Mouse (Mus musculus): ENCODE results near the gene Calml4. TPM values are rescaled to one million over a fixed set of nuclear protein-coding genes. Genes with fewer than 3 reads are reported as not detected.
"Not testable (repeated sequence)": the region's sequence is repeated elsewhere in the genome, so short reads cannot be mapped to it uniquely, and the experiment has no call there.

Gene Calml4
- total RNA-seq (2021) = 1 to 10 TPM; 1.1 to 1.4 TPM

GRCm38 (mm10) chr9:62857719-62858261, at the start of gene Calml4:
Calml4 (plus strand) TSS chr9:62858080.
- intact Hi-C loops (cut with DNase I) = no loop called here
- DNase-seq = peak; percentile 72 to 73

- no peak for DNase-seq
- intact Hi-C loops (cut with DNase I) = loop anchor here (10.0 kb wide), 1 partner anchor 565 kb away; the partner anchor contains the start of gene Map2k5
Observed at GRCm38 (mm10) chr9:62810095-62810494, 47.8 kb upstream of the Calml4 start.

DNA sequence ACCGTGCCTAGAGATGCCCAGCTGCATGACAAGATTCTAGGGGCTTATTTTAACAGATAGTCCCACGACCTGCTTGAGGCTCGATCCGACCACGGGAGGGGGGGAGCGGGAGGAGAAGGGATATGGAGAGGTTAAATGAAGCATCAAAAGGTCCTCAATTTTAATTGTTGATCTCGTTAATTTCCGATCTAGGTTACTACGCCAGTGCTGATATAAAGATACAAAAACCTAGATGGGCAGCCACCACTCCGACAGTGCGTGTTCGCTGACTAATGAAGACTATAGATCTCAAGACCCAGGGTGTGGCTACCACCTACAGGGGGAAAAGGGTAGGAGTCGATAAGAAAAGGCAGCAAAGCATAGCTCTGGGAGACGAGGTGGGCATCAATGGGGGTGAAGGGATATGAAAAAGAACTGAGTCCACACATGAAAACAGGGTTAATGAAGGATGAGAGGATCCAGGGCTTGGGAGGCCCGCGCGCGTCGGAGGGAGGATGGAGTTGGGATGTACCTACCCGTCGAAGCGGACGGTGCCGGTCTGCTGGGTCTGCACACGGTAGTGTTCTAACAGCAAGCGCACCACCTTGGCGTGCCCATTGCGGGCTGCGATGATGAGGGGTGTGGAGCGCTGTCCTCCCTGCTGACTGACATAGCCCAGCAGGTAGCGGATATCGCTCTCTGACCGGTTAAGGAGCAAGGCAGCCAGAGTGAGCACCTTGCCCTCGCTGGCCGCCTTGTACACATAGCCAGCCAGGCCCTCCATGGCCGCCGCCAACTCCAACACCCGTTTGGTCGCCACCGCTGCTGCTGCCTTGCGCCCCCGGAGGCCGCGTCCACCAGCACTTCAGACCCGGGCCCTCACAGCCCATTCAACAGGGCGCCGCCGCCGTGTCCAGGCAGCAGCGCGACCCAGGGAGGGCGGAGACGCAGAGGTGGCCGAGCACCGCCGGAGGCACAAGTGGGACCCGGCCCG, 47.1 kb upstream of the Calml4 start:
- intact Hi-C loops (cut with DNase I) = loop anchor here (10.0 kb wide), 1 partner anchor 564 kb away; the partner anchor contains the start of gene Map2k5
- peak in 1 of 2 experiments; percentile 11 for DNase-seq

DNA sequence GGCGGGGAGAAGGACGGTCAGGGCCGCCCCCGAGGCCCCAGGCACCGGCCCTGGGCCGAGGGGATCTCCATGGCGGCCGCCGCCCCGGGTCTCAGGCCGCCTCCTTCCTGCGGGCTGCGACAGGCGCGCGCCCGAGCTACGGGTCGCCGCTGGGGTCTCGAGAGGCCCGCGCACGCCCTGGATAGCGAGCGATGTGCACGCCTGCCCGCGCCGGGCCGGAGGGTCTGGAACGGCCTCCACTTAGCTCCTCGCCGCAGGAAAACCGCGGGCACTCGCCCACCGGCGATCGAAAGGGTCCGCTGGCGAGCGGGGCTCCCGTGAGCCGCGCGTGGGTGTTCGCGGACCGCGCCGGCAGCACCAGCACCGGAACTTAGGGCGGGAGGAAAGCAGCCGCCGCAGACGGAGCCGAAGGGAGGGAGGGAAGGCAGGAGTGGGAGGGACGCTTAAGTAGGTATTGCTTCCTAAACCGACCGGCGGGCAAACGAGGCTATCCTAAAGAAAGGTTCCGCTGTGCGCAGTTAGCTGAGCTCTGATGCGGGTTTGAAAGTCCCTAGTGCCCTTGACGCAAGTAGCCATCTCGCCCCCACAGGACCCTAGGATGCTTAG, 46.3 kb upstream of the Calml4 start, which contains the start of gene Fem1b:
Gene Fem1b, minus strand, starts transcription at position 419 of the 606 bp plus-strand sequence.
- intact Hi-C loops (cut with DNase I) = loop anchor here (10.0 kb wide), 1 partner anchor 563 kb away; the partner anchor contains the start of gene Map2k5
- DNase-seq = peak; percentile 90 to 97

DNA sequence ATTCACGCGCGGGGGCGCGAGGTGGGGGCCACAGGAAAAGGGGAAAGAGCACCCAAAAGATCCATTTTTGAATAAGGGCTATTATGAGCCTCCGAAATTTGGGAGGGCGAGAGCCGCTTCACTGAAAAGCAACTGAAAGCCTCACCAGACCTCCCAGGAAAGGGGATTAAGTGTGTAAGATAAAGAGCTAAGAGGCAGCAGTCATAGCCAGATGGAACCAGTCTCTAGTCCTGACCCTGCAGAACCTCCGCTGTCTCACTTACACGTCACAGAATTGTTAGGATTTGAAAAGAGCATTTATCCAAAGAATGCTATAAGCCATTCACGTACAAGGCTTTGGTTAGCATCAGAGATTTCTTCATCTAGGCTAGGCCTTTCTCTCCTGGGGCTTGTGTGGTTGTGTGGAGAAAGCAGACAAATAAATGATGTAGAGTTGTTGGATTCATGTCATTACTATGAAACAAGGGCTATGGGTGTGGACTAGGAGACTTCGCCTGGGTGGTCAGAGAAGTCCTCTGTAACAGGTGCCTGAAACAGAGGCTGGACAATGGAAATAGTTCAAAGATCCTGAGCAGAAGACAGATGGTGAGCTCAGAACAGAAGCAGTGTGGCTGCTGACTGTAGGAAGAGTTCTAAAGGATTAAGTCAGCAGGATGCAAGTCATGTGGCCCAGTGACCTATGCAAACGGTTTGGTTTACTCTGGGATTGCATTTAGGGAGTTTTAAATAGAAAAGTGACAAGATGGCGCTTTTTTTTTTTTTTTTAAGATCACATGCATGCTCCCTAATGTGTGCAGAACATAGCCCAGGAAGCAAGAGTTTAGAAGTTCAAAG, 45.4 kb upstream of the Calml4 start:
- DNase-seq = no peak
- intact Hi-C loops (cut with DNase I) = loop anchor here (10.0 kb wide), 1 partner anchor 562 kb away; the partner anchor contains the start of gene Map2k5

GRCm38 (mm10) chr9:62814751-62815150, 43.1 kb upstream of the Calml4 start:
- intact Hi-C loops (cut with DNase I) = loop anchor here (10.0 kb wide), 1 partner anchor 560 kb away; the partner anchor contains the start of gene Map2k5
- no peak for DNase-seq

DNA sequence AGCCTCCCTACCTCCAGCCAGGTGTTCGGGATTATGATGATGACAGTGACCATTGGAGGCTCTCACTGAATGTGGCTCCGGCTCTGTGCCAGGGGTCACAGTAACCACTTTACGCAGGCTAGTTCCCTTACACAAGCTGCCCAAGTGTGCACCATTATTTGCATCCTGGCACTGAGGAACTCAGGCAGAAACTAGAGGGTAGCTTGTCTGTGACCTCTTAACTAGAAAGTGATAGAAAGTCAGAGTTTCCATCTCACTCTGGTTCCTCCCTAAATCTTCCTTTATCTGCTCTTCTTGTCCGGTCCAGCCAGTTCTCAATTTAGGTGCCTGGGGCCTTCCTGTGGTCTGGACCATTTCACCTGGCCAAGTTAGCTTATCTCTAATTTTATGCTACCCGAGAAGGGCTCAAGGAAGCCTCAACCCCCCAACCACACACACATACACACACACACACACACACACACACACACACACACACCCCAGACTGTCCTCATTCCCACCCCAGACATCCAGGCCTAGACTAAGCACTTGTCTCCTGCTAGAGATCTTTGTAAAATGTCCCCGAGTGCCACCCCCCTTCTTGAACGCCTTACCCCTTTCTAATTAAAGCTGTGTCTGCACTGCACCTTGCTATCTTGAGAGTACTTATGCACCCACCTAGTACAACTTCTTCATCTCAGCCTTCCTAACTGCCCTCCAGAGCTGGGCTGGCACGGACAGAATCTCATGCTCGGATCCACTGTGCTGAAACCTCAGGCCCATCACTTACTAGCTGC, 41.4 kb upstream of the Calml4 start:
- intact Hi-C loops (cut with DNase I) = loop anchor here (10.0 kb wide), 1 partner anchor 558 kb away; the partner anchor contains the start of gene Map2k5
- DNase-seq = no peak

DNA sequence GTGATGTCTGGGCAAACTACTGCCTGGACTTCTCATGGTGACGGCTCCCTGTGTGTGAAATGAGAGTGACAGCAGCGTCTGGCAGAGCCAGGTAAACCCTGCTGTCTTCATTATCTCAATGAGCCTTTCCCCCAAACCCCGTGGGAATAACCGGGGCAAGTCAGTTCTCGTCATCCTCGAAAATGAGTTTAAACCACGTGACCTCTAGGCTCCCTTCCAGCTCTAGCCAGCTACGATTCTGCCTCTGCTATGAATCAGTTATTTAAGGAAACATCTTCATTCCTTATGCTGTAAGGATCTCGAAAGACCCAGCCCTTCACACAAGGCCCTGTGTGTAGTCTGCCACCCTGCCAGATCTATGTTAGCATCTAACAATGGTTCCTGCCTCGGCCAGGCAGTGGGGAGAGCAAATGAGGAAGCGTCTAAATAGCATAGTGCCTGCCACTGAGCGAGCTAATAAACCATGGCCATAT, 40.7 kb upstream of the Calml4 start:
- peak; percentile 47 to 53 for DNase-seq
- intact Hi-C loops (cut with DNase I) = loop anchor here (10.0 kb wide), 1 partner anchor 558 kb away; the partner anchor contains the start of gene Map2k5

DNA sequence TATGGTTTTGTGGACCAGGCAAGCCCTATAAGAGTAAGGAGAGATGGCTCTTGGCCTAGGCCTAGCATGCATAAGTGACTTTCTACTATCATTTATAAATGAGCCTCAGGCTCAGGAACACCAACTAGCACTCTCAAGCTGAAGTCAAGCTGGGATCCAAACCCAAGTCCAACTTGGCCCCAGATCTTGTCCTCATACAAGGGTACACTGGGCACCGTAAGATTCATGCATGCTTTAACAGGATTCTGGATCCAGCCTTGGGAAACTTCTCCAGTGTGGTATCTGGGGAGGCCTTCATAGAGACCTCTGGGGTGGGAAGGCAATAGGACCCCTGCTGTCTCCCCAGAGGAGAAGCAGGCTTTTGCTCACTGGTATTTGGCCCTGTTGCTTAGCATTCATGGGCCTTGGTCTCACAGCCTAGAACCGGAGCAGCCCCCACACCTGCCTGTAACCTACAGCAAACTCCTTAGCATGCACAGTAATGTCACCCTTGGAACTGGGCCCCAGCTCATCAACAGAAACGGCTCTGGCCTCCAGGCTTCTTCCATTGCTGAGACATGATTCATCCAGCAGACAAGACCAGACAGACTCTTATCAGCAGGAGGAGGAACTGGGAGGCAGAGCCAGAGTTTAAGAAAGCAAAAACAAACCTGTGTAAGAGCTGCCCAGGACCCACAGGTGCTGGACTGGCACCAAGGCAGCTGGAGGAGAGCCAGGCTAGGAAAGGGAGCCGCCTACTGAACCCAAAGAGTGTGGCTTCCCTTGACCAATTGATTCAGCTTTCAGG, 39.9 kb upstream of the Calml4 start:
- DNase-seq = no peak
- intact Hi-C loops (cut with DNase I) = loop anchor here (10.0 kb wide), 1 partner anchor 557 kb away; the partner anchor contains the start of gene Map2k5

DNA sequence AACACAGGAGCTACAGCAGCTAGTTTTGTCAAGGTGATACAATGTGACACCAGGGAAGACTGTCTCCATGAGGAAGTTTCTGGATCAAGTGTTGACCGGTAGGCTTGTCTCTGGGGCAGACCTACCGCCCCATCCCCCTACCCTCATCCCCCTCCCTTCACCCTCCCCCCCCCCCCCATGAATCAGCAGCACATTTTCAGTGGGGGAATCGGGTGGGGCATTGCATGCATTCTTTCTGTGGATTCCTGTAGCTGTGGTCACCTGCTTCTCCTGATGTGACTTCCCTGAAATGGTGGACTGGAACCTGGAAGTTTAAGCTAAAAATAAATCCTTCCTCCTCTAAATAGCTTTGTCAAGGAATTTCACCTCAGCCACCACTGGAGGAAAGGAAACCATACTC, 38.4 kb upstream of the Calml4 start:
- intact Hi-C loops (cut with DNase I) = loop anchor here (10.0 kb wide), 1 partner anchor 555 kb away; the partner anchor contains the start of gene Map2k5
- no peak for DNase-seq

DNA sequence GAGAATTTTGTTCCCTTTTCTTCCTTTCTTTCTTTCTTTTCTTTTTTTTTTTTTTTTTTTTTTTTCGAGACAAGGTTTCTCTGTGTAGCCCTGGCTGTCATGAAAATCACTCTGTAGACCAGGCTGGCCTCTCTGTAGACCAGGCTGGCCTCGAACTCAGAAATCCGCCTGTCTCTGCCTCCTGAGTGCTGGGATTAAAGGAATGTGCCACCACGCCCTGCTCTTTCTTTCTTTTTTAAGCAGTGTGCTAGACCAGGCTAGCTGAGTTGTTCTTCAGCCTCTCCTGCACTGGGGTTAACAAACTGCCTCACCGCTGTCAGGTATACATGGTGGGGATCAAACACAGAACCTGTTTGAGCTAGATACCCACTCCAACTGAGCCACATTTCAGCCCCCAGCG, 38.0 kb upstream of the Calml4 start:
- not testable (repeated sequence) for DNase-seq
- intact Hi-C loops (cut with DNase I) = loop anchor here (10.0 kb wide), 1 partner anchor 555 kb away; the partner anchor contains the start of gene Map2k5

GRCm38 (mm10) chr9:62820829-62821228, 37.1 kb upstream of the Calml4 start:
- intact Hi-C loops (cut with DNase I) = no loop called here

GRCm38 (mm10) chr9:62821811-62822210, 36.1 kb upstream of the Calml4 start:
- DNase-seq = no peak

More at GRCm38 (mm10) chr9:62820829-62821228, 37.1 kb upstream of the Calml4 start:
- no peak for DNase-seq

GRCm38 (mm10) chr9:62825791-62826393, 32.0 kb upstream of the Calml4 start:
- DNase-seq = no peak
- intact Hi-C loops (cut with DNase I) = no loop called here

More at GRCm38 (mm10) chr9:62821811-62822210, 36.1 kb upstream of the Calml4 start:
- intact Hi-C loops (cut with DNase I) = no loop called here

DNA sequence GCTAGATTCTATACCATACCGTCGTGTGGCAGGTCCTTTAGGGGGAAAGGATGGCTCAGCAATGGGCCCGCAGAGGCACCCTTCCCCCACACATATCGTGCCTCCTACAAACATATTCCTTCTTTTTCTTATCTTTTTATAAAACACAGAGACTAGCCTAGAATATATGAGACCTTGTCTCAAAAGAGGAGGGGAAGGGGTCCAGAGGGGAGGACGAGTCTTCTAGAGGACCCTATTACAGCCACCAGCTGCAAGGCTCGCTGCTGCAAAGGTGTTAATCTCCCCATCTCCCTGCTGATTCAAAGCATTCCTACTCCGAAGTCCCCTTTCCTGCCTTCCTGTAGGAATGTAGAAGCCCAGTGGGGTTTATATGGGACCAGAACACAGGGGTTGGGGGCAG, 31.4 kb upstream of the Calml4 start:
- intact Hi-C loops (cut with DNase I) = no loop called here
- DNase-seq = no peak

- DNase-seq = no peak
- intact Hi-C loops (cut with DNase I) = loop anchor here (2.0 kb wide), 1 partner anchor 83 kb away; no protein-coding TSS in a partner anchor
Observed at GRCm38 (mm10) chr9:62827939-62828652, 29.8 kb upstream of the Calml4 start.

Measured in heart, postnatal 36 days (tissue).